Mouse (Mus musculus) erythroblast, embryonic 14.5 days (primary cell): ENCODE results near the gene Ppp2r5c. TPM values are rescaled to one million over a fixed set of nuclear protein-coding genes. Genes with fewer than 3 reads are reported as not detected.

Source experiments
- H3K27me3 ChIP-seq: 2 replicates; pipeline ENCODE4 v1.6.1; 2012; ENCODE audit warnings: inconsistent platforms; ENCODE audit not compliant: control insufficient read depth
- H3K36me3 ChIP-seq: 2 replicates; pipeline ENCODE4 v1.6.1; 2012; ENCODE audit warnings: mild to moderate bottlenecking, inconsistent platforms; ENCODE audit not compliant: control insufficient read depth
- H3K4me1 ChIP-seq: 2 replicates; pipeline ENCODE4 v1.6.1; 2012; ENCODE audit warnings: inconsistent platforms; ENCODE audit not compliant: control insufficient read depth
- H3K4me3 ChIP-seq: replicated peaks from 2 replicates; pipeline ENCODE3; 2012; ENCODE audit warnings: moderate library complexity, mild to moderate bottlenecking, inconsistent platforms
- H3K9me3 ChIP-seq: 2 replicates; pipeline ENCODE4 v1.6.1; 2012; ENCODE audit warnings: low read length, inconsistent platforms, mixed read lengths; ENCODE audit not compliant: control insufficient read depth
- GATA1 ChIP-seq: IDR thresholded peaks from 2 replicates; pipeline ENCODE4 v1.6.1; 2012; ENCODE audit warnings: low read length, inconsistent platforms, mixed read lengths
- TAL1 ChIP-seq: IDR thresholded peaks from 3 replicates; pipeline ENCODE4 v1.6.1; 2012; ENCODE audit warnings: low read length, inconsistent platforms, mixed read lengths
- polyA plus RNA-seq: library from polyadenylated mRNA; stranded (reverse); fragments of >175 nt; gene quantifications from 2 replicates; pipeline ENCODE4 v1.2.3, GENCODE M21; 2012

Ppp2r5c gene
- polyA plus RNA-seq, 1 experiment: 1.7 TPM

GRCm38 (mm10) chr12:110436638-110437366 is 10.1 kb upstream of the Ppp2r5c start:
- Histone ChIP-seq H3K4me3 (no peak overlapping the region), H3K9me3 (no peaks in the 10 kb centered on the region), H3K36me3 (no peaks in the 10 kb centered on the region), H3K4me1 (no peaks in the 10 kb centered on the region), H3K27me3 (peaks cover under 1% of the 10 kb centered on the region)
- TF ChIP-seq TAL1 (no peak), GATA1 (no peak)

- H3K27me3 ChIP-seq: no peaks in the 10 kb centered on the region; the same call in 1 of the 2 replicates
- no peak for TF ChIP-seq TAL1
- no peak for TF ChIP-seq GATA1
- no peaks in the 10 kb centered on the region for H3K36me3 ChIP-seq
- H3K4me1 ChIP-seq: no peaks in the 10 kb centered on the region
- no peak overlapping the region for H3K4me3 ChIP-seq
- H3K9me3 ChIP-seq: no peaks in the 10 kb centered on the region
Measured at GRCm38 (mm10) chr12:110437367-110437703, 9.6 kb upstream of the Ppp2r5c start.

GRCm38 (mm10) chr12:110438367-110438973 is 8.4 kb upstream of the Ppp2r5c start:
- H3K4me3 ChIP-seq: no peak overlapping the region
- H3K27me3 ChIP-seq: peaks cover 6% of the 10 kb centered on the region
- H3K4me1 ChIP-seq: no peaks in the 10 kb centered on the region
- TF ChIP-seq TAL1 (no peak), GATA1 (no peak)
- no peaks in the 10 kb centered on the region for H3K36me3 ChIP-seq
- no peaks in the 10 kb centered on the region for H3K9me3 ChIP-seq

GRCm38 (mm10) chr12:110442238-110442637 is 4.7 kb upstream of the Ppp2r5c start:
- Histone ChIP-seq H3K9me3 (no peaks in the 10 kb centered on the region), H3K27me3 (peaks cover 29% of the 10 kb centered on the region), H3K36me3 (no peaks in the 10 kb centered on the region), H3K4me3 (no peak overlapping the region), H3K4me1 (peaks cover 12% of the 10 kb centered on the region)
- TF ChIP-seq TAL1 (no peak), GATA1 (no peak)

GRCm38 (mm10) chr12:110444530-110444929 is 2.4 kb upstream of the Ppp2r5c start:
- H3K4me3 ChIP-seq: no peak overlapping the region
- no peaks in the 10 kb centered on the region for H3K36me3 ChIP-seq
- no peak for TF ChIP-seq TAL1
- TF ChIP-seq GATA1: no peak
- no peaks in the 10 kb centered on the region for H3K9me3 ChIP-seq
- peaks cover 41% of the 10 kb centered on the region for H3K27me3 ChIP-seq
- H3K4me1 ChIP-seq: peaks cover 19% of the 10 kb centered on the region

GRCm38 (mm10) chr12:110445775-110446174 is 1.1 kb upstream of the Ppp2r5c start:
- H3K36me3 ChIP-seq: no peaks in the 10 kb centered on the region
- TF ChIP-seq GATA1 (no peak), TAL1 (no peak)
- no peaks in the 10 kb centered on the region for H3K9me3 ChIP-seq
- H3K27me3 ChIP-seq: peaks cover 41% of the 10 kb centered on the region
- H3K4me3 ChIP-seq: peak overlapping the region; percentile 69
- peaks cover 19% of the 10 kb centered on the region for H3K4me1 ChIP-seq

GRCm38 (mm10) chr12:110447306-110447705 is 386 bp downstream of the Ppp2r5c start:
- peaks cover 41% of the 10 kb centered on the region for H3K27me3 ChIP-seq
- H3K4me3 ChIP-seq: peak overlapping the region; percentile 69
- no peak for TF ChIP-seq TAL1
- TF ChIP-seq GATA1: no peak
- no peaks in the 10 kb centered on the region for H3K9me3 ChIP-seq
- H3K4me1 ChIP-seq: peaks cover 19% of the 10 kb centered on the region
- H3K36me3 ChIP-seq: no peaks in the 10 kb centered on the region

- Histone ChIP-seq H3K4me3 (no peak overlapping the region), H3K4me1 (peaks cover 19% of the 10 kb centered on the region), H3K9me3 (no peaks in the 10 kb centered on the region), H3K36me3 (no peaks in the 10 kb centered on the region), H3K27me3 (peaks cover 32% of the 10 kb centered on the region)
- TF ChIP-seq TAL1 (no peak), GATA1 (no peak)
Measured at GRCm38 (mm10) chr12:110448767-110449166, 1.8 kb downstream of the Ppp2r5c start.

- TF ChIP-seq TAL1: no peak
- TF ChIP-seq GATA1: no peak
- Histone ChIP-seq H3K9me3 (no peaks in the 10 kb centered on the region), H3K4me3 (no peak overlapping the region), H3K27me3 (no peaks in the 10 kb centered on the region), H3K4me1 (peaks cover 6% of the 10 kb centered on the region; the same call in 1 of the 2 replicates), H3K36me3 (no peaks in the 10 kb centered on the region)
Measured at GRCm38 (mm10) chr12:110454223-110454622, 7.3 kb downstream of the Ppp2r5c start.
